Mouse (Mus musculus) lung, embryonic 16.5 days (tissue): Measurements from ENCODE around the gene Il18rap. TPM values are rescaled to one million over a fixed set of nuclear protein-coding genes. Genes with fewer than 3 reads are reported as not detected.
A peak's percentile ranks its signal among the peaks of the same experiment; 100 is the strongest.
"Not testable (repeated sequence)": the region's sequence is repeated elsewhere in the genome, so short reads cannot be mapped to it uniquely, and the experiment has no call there.

Source experiments
- ATAC-seq: fragments of 200-750 bp; cut with Nextera tagmentation; 2 replicates; pipeline ENCODE4 v1.8.0; 2017; ENCODE audit warnings: low read depth, mild to moderate bottlenecking, moderate library complexity
- H3K27ac ChIP-seq: fragments of 300-500 bp; sonication (generic); 2 replicates; pipeline ENCODE4 v1.5.1; 2014; ENCODE audit warnings: mild to moderate bottlenecking, control low read depth, low read length
- H3K27me3 ChIP-seq: fragments of 300-500 bp; sonication (generic); 2 replicates; pipeline ENCODE4 v1.6.1; 2014; ENCODE audit warnings: low read depth, low read length, mixed read lengths; ENCODE audit not compliant: control insufficient read depth, insufficient read depth
- H3K36me3 ChIP-seq: fragments of 300-500 bp; sonication (generic); 2 replicates; pipeline ENCODE4 v1.6.1; 2014; ENCODE audit warnings: low read length; ENCODE audit not compliant: control insufficient read depth, insufficient read depth
- H3K4me1 ChIP-seq: fragments of 300-500 bp; sonication (generic); replicated peaks from 2 replicates; pipeline ENCODE4 v1.6.1; 2014; ENCODE audit warnings: low read length, mixed read lengths; ENCODE audit not compliant: control insufficient read depth, insufficient read depth
- H3K4me2 ChIP-seq: fragments of 300-500 bp; sonication (generic); 2 replicates; pipeline ENCODE4 v1.6.1; 2014; ENCODE audit warnings: low read depth, low read length, control low read depth
- H3K4me3 ChIP-seq: fragments of 300-500 bp; sonication (generic); 2 replicates; pipeline ENCODE4 v1.5.1; 2014; ENCODE audit warnings: mild to moderate bottlenecking, low read length, control low read depth
- H3K9ac ChIP-seq: fragments of 300-500 bp; sonication (generic); 2 replicates; pipeline ENCODE4 v1.6.1; 2014; ENCODE audit warnings: low read length, control low read depth
- H3K9me3 ChIP-seq: fragments of 300-500 bp; sonication (generic); 2 replicates; pipeline ENCODE4 v1.6.1; 2016; ENCODE audit warnings: low read length; ENCODE audit not compliant: control insufficient read depth
- WGBS: fragments of 180-500 bp; shearing (Covaris S2); extraction: QIAGEN DNeasy Blood & Tissue Kit; methylation state at CpG from one replicate; pipeline ENCODE4 v1.1.7; 2014; 5-methylcytosine and 5-hydroxymethylcytosine counted together
- polyA plus RNA-seq: library from polyadenylated mRNA; unstranded; fragments of >200 nt; fragmentation: Nextera tagmentation; extraction: Ambion mirVana; gene quantifications from 2 replicates; pipeline ENCODE4 v1.2.1, GENCODE M21; 2015

The Il18rap gene
- polyA plus RNA-seq, 1 experiment from 2014 or later: 0.23 TPM

GRCm38 (mm10) chr1:40580269-40580668 is 65.1 kb downstream of the Il18rap start:
- Histone ChIP-seq H3K27me3 (no peaks in the 10 kb centered on the region), H3K27ac (no peak overlapping the region), H3K4me2 (no peak overlapping the region), H3K9me3 (no peaks in the 10 kb centered on the region), H3K9ac (no peak overlapping the region), H3K4me3 (no peak overlapping the region), H3K4me1 (no peaks in the 10 kb centered on the region), H3K36me3 (no peaks in the 10 kb centered on the region)
- no peak for ATAC-seq
- 61% methylated on average over 14 of the region's 14 CpGs for WGBS

GRCm38 (mm10) chr1:40586776-40587175 is 71.6 kb downstream of the Il18rap start:
- Histone ChIP-seq H3K27ac (no peak overlapping the region), H3K4me1 (no peaks in the 10 kb centered on the region), H3K4me3 (no peak overlapping the region), H3K36me3 (no peaks in the 10 kb centered on the region), H3K27me3 (no peaks in the 10 kb centered on the region), H3K9me3 (no peaks in the 10 kb centered on the region), H3K9ac (no peak overlapping the region), H3K4me2 (no peak overlapping the region)
- 83% methylated on average over 5 of the region's 5 CpGs for WGBS
- no peak for ATAC-seq

GRCm38 (mm10) chr1:40590931-40591330 is 75.8 kb downstream of the Il18rap start:
- Histone ChIP-seq H3K27me3 (no peaks in the 10 kb centered on the region), H3K4me2 (no peak overlapping the region), H3K4me1 (no peaks in the 10 kb centered on the region), H3K36me3 (no peaks in the 10 kb centered on the region), H3K9ac (no peak overlapping the region), H3K4me3 (no peak overlapping the region), H3K27ac (no peak overlapping the region), H3K9me3 (no peaks in the 10 kb centered on the region)
- no peak for ATAC-seq
- 72% methylated on average over 4 of the region's 4 CpGs for WGBS

- H3K27ac ChIP-seq: no peak overlapping the region
- no peak overlapping the region for H3K4me3 ChIP-seq
- no peak overlapping the region for H3K9ac ChIP-seq
- WGBS: 43% methylated on average over 5 of the region's 5 CpGs
- no peaks in the 10 kb centered on the region for H3K9me3 ChIP-seq
- H3K4me2 ChIP-seq: no peak overlapping the region
- no peaks in the 10 kb centered on the region for H3K36me3 ChIP-seq
- H3K27me3 ChIP-seq: no peaks in the 10 kb centered on the region
- ATAC-seq: no peak
- H3K4me1 ChIP-seq: no peaks in the 10 kb centered on the region
Measured at GRCm38 (mm10) chr1:40597822-40598221, 82.7 kb downstream of the Il18rap start.

GRCm38 (mm10) chr1:40599661-40600060 is 84.5 kb downstream of the Il18rap start:
- not testable (repeated sequence) for H3K9me3 ChIP-seq, H3K36me3 ChIP-seq, ATAC-seq, H3K4me1 ChIP-seq, H3K4me2 ChIP-seq, H3K27ac ChIP-seq, H3K9ac ChIP-seq, H3K27me3 ChIP-seq, H3K4me3 ChIP-seq
- 89% methylated on average over 9 of the region's 9 CpGs for WGBS

- Histone ChIP-seq H3K4me1 (no peaks in the 10 kb centered on the region), H3K36me3 (no peaks in the 10 kb centered on the region), H3K9me3 (no peaks in the 10 kb centered on the region), H3K27ac (no peak overlapping the region), H3K4me3 (no peak overlapping the region), H3K27me3 (no peaks in the 10 kb centered on the region), H3K9ac (no peak overlapping the region), H3K4me2 (peak overlapping the region; percentile 8; the same call in 1 of the 2 replicates)
- no peak for ATAC-seq
- 69% methylated on average over 25 of the region's 25 CpGs for WGBS
Measured at GRCm38 (mm10) chr1:40600394-40601327, 85.5 kb downstream of the Il18rap start.

Other genes with a start within 250 kb of the Il18rap start
- 12.4 and 13.2 TPM in 2 replicates for gene Il1rl2, start 190.8 kb upstream of the Il18rap start, polyA plus RNA-seq
- 0.36 and 0.75 TPM in 2 replicates for gene Il1rl1, start 85.8 kb upstream of the Il18rap start, polyA plus RNA-seq
- 7.6 and 9.5 TPM in 2 replicates for gene Il18r1, start 49.8 kb upstream of the Il18rap start, polyA plus RNA-seq
- not detected in 2 replicates for gene Slc9a4, start 64.7 kb downstream of the Il18rap start, polyA plus RNA-seq
- 0.20 and 0.38 TPM in 2 replicates for gene Slc9a2, start 165.2 kb downstream of the Il18rap start, polyA plus RNA-seq